ENCODE assay signal across 17 mouse cellular contexts in the genomic region with DNA sequence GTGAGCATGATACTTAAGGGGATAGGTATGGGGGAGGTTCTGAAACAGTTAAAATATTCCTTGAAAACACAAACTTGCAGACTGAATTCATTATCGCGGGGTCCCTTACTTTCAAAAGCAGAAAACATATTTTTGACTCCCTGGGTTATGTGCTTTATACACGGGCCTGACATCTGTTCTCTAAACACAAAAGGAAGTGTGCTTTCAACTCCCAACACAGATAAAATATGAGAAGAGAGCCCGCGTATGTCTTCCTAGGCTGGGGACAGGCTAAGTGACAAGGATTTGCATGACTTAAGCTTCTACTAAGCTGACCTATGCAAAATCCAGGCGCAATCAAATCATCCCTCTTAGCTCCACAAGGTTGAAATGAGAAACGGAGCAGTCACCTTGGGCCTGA.
"Had no signal": no experiment of that assay in that cellular context is flagged by ENCODE, and none has a peak within 500 bp of the region (broad histone marks: within the 10 kb centered on the region; RNA-seq: fewer than 3 reads in every experiment).

No protein-coding gene starts in this region.

- H3K4me1 ChIP-seq: midbrain, embryonic 13.5 days; neural tube, embryonic 15.5 days had no signal

- H3K4me2 ChIP-seq: lung, embryonic 14.5 days; midbrain, embryonic 13.5 days; neural tube, embryonic 15.5 days had no signal

- ATAC-seq: inflammation-experienced regulatory T-cells, adult 6 months; midbrain, embryonic 13.5 days had no signal

- DNase-seq: kidney, adult 11 months; kidney, adult 9 months; kidney, postnatal 36 days; lung, embryonic 14.5 days; right cerebral cortex, postnatal 4 days; spleen, adult 18-20 months; thymus, adult 18-20 months; thymus, postnatal 36 days had no signal

- H3K36me3 ChIP-seq: limb, embryonic 10.5 days; midbrain, embryonic 13.5 days; neural tube, embryonic 15.5 days had no signal

- H3K9me3 ChIP-seq: limb, embryonic 10.5 days; midbrain, embryonic 13.5 days; neural tube, embryonic 15.5 days had no signal

- H3K27ac ChIP-seq: kidney, postnatal 0 days; layer of hippocampus, adult 2 months; left cerebral cortex, adult 2 months; limb, embryonic 10.5 days; macrophage; midbrain, embryonic 13.5 days; neural tube, embryonic 15.5 days had no signal

- H3K27me3 ChIP-seq: midbrain, embryonic 13.5 days; neural tube, embryonic 15.5 days had no signal

- H3K4me3 ChIP-seq: layer of hippocampus, adult 2 months; left cerebral cortex, adult 2 months; limb, embryonic 10.5 days; midbrain, embryonic 13.5 days; myocyte; neural tube, embryonic 15.5 days had no signal

- H3K9ac ChIP-seq: lung, embryonic 14.5 days; midbrain, embryonic 13.5 days; neural tube, embryonic 15.5 days had no signal
